Mouse (Mus musculus): Measurements from ENCODE around the gene Limch1. TPM values are rescaled to one million over a fixed set of nuclear protein-coding genes. Genes with fewer than 3 reads are reported as not detected.

Limch1 gene
- polyA plus RNA-seq, 3 experiments from 2014 or later = 0.45 TPM; not detected in 2

Other genes starting within 250 kb of the Limch1 start
- gene Apbb2, start 127.0 kb upstream of the Limch1 start, polyA plus RNA-seq (2017; shearing (Covaris generic)) = under 1 TPM; 0.42 to 0.80 (median 0.55) TPM
- gene Uchl1, start 69.7 kb upstream of the Limch1 start, polyA plus RNA-seq (2017; shearing (Covaris generic)) = under 1 TPM in 1 of 3 experiments, not detected in 2; 0.87 TPM

Data from inflammation-experienced regulatory T-cells, adult 6 months (primary cell).